Mouse (Mus musculus): ENCODE results near the gene Mc3r.

Gene Mc3r

GRCm38 (mm10) chr2:172256418-172256817 is 8.1 kb downstream of the Mc3r start:
- DNase-seq (ENCODE audit: low read depth): no peak

DNA sequence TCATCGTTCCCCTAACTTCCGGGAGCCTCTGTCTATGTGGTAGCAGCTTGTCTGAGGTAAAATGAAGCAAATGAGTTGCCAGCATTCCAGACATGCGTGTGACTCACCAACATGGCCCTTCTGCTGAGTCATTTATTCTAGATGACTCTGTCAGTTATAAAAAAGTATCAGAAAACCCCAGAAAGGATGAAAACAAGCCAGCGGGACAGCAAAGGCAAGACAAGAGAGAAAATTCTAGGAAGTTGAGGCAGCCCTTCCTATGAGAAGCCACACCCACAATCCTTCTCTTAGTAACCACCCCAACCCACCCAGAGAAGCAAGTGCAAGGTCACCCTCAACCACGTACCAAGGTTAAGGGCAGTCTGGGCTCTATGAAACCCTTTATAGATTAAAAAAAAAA is 8.7 kb downstream of the Mc3r start:
- DNase-seq (ENCODE audit: low read depth): no peak

DNA sequence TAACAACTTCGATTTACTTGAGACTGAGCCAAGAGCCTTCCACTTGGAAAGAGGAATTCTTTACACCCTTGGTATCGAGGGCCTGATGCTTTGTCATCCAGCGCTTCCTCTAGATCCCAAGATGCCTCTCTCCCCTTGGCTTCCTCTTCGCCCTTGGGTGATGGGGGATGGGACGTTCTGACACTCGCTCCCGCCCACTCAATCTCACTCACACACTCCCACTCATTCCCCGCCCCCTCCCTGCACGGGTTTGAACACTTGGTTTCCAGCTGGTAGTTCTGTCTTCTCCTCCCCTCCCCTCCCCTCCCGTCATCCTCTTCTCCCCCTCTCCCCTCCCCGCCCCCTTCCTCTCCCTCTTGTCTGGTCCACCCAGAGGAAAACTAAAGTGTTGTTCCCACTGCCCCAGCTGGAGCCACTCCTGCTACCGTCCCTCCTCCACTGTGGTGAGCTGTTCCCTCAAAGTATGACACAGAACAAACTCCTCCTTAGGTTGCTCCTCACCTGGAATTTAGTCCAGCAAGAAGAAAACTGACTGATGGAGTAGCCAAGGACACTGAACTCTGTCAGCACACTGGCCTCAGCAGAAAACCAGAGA is 9.3 kb downstream of the Mc3r start:
- DNase-seq (ENCODE audit: low read depth): no peak

GRCm38 (mm10) chr2:172260064-172260463 is 11.8 kb downstream of the Mc3r start:
- no peak for DNase-seq (ENCODE audit: low read depth)

- no peak for DNase-seq (ENCODE audit: low read depth)
These were observed 13.1 kb downstream of the Mc3r start for GRCm38 (mm10) chr2:172261441-172261840.

DNA sequence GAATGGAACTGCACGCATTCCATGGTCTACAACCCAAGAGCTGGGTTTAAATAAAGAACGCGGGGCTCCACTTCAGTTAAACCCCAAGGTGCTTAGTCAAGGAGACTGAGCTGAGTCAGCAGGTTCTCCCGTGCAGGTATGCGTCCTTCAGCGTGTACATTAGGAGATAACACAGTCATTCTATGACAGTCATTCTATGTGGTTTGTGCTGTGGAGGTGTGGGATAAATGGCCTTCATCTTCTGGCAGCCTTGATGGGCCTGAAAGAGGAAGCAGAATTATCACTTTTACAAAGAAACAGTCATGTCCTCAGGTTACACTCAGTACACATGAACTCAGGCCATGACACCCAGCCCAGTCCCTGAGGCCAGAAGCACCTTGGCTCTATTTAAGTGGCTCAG is 14.9 kb downstream of the Mc3r start:
- no peak for DNase-seq (ENCODE audit: low read depth)

DNA sequence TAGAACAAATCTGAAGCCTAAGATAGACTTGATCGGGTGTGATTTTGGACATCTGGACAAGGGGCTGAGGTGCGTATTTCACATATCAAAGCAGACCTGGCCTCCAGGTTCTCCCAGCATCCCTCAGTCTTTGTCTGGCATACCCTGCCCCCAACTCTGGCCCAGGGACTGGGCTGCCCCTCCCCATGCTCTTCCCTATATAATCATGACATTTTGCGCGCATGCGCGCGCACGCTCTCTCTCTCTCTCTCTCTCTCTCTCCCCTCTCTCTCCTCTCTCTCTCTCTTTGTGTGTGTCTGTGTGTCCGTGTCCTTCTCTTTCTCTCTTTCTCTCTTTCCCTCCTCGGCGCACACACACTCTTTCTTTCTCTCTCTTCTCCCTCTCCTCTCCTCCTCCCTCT is 21.6 kb downstream of the Mc3r start:
- DNase-seq (ENCODE audit: low read depth): no peak

DNA sequence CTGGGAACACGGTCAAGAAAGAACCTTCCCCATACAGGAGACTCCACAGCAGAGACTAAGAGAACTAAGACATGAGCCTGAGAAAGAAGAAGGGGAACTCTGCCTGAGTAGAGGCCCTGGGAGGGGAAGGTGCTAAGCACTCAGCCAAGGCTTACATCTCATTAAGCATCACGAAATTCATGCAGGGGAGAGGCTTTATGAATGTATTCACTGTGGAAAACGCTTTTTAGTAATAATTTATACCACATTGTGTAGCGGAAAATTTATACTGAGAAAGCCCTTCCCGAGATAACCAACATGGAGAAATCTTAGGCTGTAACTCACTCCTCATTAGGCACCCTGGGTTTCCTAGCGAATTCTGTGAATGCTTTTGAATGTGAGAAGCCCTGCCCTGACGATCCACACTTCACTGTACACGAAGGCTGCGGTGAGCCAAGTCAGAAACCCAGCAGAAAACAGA is 22.2 kb downstream of the Mc3r start:
- no peak for DNase-seq (ENCODE audit: low read depth)

DNA sequence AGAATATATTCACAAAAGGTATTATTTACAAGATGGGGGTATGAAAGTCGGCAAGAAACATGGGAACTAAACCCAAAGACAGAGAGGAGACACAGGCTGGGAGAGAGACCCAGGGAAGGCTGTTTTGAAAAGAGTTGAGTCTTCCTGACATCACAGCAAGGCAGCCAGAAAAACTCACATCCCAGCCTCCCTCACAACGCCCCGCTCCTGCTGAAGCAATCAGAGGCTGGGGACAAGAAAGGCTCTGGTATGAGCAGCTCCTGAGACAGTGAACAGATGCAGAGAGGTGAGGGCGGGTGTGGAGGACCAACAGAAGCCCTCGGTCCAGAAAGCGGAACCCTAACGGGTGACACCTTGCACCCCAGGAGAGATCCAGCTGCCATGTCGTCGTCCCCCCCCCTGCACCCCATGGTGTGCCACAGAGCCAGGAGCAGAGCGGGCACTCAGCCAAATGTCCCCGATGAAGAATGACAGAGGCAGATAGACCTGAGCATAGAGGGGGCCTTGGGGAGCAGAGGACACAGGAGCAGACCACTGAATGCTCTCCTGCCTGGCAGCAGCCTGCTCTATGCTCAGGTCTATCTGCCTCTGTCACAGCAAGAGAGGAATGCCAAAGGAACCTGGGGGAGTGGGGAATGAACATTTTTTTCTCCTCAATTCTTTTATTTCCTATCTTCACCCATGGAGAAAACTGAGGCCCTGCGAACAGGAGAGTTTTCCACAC is 22.8 kb downstream of the Mc3r start:
- DNase-seq (ENCODE audit: low read depth): no peak

GRCm38 (mm10) chr2:172274662-172275061 is 26.4 kb downstream of the Mc3r start:
- DNase-seq (ENCODE audit: low read depth): no peak

DNA sequence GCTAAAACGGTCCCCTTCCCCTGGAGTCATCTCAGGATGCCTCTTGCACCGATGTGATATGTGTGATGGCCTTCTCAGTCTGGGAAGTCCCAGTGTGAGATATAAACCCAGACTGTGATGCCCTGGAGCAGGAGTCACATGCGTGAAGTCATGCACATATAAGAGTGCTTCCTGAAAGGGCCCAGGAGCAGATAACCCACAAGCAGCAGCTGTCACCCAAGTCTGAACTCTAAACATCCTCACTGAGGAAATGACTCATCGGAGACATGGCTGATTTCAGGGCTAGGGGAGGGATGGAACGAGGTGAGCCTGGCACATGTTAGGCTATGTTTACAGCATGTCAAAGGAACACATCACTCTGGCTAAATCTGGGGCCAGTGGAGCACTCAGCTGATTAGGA is 27.9 kb downstream of the Mc3r start:
- DNase-seq (ENCODE audit: low read depth): no peak

DNA sequence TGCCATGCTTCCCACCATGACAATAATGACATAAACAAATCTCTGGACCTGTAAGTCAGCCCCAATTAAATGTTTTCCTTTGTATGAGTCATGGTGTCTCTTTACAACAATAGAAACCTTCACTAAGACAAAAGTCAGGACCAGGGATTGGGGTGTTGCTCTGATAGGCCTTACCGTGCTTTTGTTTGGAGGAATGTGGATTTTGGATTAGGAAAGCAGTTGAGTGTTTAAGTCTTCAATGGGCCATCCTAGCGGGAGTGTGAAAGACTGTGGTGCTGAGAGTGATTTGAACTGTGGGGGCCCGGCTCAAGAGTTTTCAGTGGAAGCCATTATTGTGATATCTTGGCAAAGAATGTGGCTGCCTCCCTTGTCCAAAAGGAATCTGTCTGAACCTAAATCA is 30.7 kb downstream of the Mc3r start:
- DNase-seq (ENCODE audit: low read depth): no peak

GRCm38 (mm10) chr2:172282071-172282710 is 33.9 kb downstream of the Mc3r start:
- DNase-seq (ENCODE audit: low read depth): no peak

DNA sequence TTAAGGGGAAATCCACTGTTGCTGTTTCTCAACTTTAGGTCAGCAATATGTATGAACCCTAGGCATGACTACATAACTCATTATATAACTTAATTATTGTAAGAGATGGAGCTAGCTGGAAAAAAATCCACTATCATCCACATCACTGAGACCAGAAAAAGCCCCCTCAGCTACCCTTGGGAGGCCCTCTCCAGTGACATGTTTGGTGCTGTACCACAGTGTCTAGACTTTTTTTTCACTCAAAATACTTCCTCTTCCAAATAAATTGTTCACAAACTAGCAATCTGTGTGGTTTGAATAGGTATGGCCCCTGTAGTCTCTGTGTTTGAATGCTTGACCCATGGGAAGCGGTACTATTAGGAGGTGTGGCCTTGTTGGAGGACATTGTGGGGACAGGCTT is 39.4 kb downstream of the Mc3r start:
- no peak for DNase-seq (ENCODE audit: low read depth)

DNA sequence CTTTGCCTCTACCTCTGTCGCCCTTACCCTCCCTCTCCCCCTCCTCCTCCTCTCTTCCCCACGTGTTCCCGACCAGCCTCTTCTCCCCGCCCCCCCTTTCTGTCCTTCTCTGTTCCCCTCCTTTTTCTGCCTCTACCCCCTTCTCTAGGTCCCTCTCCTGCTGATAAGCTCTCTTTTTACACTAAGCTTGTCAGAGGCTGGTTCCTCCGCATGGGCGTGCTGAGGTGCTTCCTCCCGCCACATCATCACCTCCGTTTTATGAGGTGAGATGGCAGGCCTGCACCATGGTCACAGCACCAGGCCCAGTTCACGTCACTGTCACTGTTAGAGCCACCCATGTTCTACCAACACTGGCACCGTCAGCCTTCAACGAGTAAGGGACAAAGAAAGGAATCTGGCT is 40.7 kb downstream of the Mc3r start:
- no peak for DNase-seq (ENCODE audit: low read depth)

GRCm38 (mm10) chr2:172289632-172290031 is 41.3 kb downstream of the Mc3r start:
- DNase-seq (ENCODE audit: low read depth): no peak

DNA sequence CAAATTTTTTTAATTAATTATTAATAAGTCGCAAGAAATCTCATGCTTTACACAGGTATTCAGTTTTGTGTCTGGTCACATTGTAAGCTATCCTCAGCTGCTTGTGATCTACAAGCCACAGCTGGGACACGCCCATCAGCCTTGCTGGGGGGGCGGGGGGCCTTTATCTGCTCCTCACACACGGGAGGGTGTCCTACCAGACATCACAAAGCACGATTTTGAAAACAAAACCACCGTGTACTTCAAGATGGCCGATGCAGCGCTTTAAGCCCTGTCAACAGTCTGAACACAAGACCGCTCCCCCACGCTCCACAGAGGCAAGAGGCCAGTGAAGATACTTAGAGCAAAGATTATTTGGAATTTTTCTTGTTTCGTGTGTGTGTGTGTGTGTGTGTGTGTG is 42.2 kb downstream of the Mc3r start:
- DNase-seq (ENCODE audit: low read depth): no peak

- DNase-seq (ENCODE audit: low read depth): no peak
These were observed 42.7 kb downstream of the Mc3r start for GRCm38 (mm10) chr2:172291025-172291424.

- DNase-seq (ENCODE audit: low read depth): no peak
These were observed 43.6 kb downstream of the Mc3r start for GRCm38 (mm10) chr2:172291755-172292524.

DNA sequence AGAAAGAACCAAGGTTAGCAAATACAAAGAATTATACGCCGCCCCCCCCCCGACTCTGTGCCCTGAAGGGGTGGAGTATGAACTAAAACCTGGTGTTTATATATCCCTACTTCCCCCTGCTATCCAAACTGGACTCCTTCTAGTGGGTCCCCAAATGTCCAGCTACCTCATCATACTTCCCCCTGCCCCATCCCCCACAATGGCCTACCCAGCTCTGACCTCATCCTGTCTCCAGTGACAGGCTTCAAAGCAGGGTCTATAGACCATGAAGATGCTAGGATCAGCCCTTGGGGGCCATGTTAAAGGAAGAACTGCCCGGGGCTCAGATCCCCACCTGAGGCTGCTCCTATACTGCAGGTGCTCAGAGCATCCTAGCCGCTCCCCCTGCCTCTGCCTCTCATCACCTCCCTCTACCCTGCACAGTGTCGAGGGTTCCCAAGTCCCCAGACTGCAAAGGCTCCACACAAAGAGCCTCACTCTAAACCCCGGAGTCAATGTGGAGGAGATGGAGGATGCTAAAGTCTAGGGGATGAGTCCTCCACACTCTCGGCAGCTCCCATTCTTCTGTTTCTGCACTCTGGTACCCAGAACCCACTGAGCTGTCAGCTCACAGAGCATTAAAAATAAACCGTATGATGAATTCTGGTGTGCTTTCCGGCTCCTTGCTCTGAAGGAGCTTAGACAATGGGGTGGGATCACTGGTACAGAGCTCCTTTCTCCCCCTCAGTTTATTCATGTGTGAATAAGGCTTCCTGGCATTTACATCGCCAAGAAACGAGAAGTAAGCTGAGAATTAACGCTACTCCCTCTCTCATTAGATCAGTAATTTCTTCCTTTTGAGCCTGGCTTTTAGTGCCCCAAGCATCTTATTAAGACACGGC is 44.5 kb downstream of the Mc3r start:
- DNase-seq (ENCODE audit: low read depth): no peak

DNA sequence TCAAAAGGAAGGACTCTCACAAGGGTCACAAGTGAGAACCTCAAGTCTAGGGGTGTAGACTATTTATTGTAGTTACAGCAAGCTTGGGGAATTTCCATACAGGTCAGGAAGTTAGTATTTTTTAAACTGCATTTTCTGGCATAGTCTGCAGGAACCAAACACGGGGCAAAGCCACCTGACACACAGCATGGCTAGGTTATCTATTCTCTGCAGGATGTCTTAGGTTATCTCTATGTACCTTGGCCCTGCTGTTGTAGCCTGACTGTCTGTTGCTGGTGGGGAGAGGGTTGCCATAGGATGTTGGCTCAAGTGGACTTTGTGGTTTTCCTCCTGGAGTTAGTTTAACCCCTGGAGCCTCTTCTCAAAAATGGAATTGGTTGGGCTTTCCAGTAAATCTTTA is 49.8 kb downstream of the Mc3r start:
- no peak for DNase-seq (ENCODE audit: low read depth)

DNA sequence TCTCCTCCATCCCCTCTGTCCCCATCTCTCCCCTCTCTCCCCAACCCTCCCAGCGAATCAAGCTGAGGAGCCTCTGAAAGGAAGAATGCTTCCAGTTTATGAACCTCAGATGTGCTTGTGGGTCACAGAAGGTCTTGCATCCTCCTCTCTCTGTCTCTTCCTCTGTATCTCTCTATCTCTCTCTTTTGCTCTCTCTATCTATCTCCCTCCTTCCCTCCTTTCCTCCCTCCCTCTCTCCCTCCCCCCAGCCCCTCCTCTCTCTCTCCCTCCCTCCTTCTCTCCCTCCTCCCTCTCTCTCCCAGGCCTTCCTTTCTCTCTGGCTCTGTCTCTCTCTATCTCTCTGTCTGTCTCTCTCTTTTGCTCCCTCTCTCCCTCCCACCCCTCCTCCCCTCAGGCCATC is 50.2 kb downstream of the Mc3r start:
- no peak for DNase-seq (ENCODE audit: low read depth)

Measured in fibroblast of lung, adult 2 months (primary cell).